Mouse (Mus musculus): ENCODE measurements at regions not wholly inside any gene's neighbourhood (a gene's known extent, or its start where the extent isn't known, plus 50 kb on each side); places are given as distances from the start of the nearest gene placed in this dataset.
A peak's percentile ranks its signal among the peaks of the same experiment; 100 is the strongest.
"Not testable (repeated sequence)": the region's sequence is repeated elsewhere in the genome, so short reads cannot be mapped to it uniquely, and the experiment has no call there.

GRCm38 (mm10) chr15:90397691-90398377 is 173.7 kb downstream of the Alg10b start:
- no peak overlapping the region for H3K9ac ChIP-seq (ENCODE audit: insufficient read depth, low read depth, low read length, poor library complexity, severe bottlenecking)
- in situ Hi-C loops (cut with MboI; ENCODE audit: low sequenced_read_pairs in 2 of 2, unreplicated experiment in 2 of 2): no loop called here
- no peaks in the 10 kb centered on the region for H3K9me3 ChIP-seq (ENCODE audit: control insufficient read depth, insufficient read depth, low read depth, low read length)
- TF ChIP-seq CHD2 (IDR thresholded peaks at IDR 0.05; ENCODE audit: low read depth, low read length) (no peak), MAFK (IDR thresholded peaks at IDR 0.05; ENCODE audit: insufficient read depth, low read depth, low read length) (no peak), ZNF384 (IDR thresholded peaks at IDR 0.05; ENCODE audit: low read depth, low read length) (no peak), HCFC1 (IDR thresholded peaks at IDR 0.05; ENCODE audit: borderline replicate concordance, insufficient read depth, low read length) (no peak), ZC3H11A (IDR thresholded peaks at IDR 0.05; ENCODE audit: borderline replicate concordance, low read depth, low read length) (no peak)
- H3K4me3 ChIP-seq (ENCODE audit: insufficient read depth in 1 of 2, low read depth in 1 of 2, low read length in 2 of 2, poor library complexity in 1 of 2, severe bottlenecking in 1 of 2): no peak overlapping the region
- H3K4me1 ChIP-seq (ENCODE audit: control insufficient read depth in 2 of 2, insufficient read depth in 2 of 2, low read length in 2 of 2, poor library complexity in 1 of 2): no peaks in the 10 kb centered on the region
- no peak for DNase-seq (ENCODE audit: low read depth, low spot score)
- no peak overlapping the region for H3K27ac ChIP-seq (ENCODE audit: insufficient read depth, low read depth, low read length, poor library complexity, severe bottlenecking)
- no peaks in the 10 kb centered on the region for H3K36me3 ChIP-seq (ENCODE audit: control insufficient read depth, insufficient read depth, low read length, poor library complexity, severe bottlenecking)

GRCm38 (mm10) chr15:90400326-90401280 is 176.5 kb downstream of the Alg10b start:
- TF ChIP-seq MAFK (IDR thresholded peaks at IDR 0.05; ENCODE audit: insufficient read depth, low read depth, low read length): peak; percentile 40; the same call in 1 of the 2 replicates
- no peak for TF ChIP-seq CHD2 (IDR thresholded peaks at IDR 0.05; ENCODE audit: low read depth, low read length)
- DNase-seq (ENCODE audit: low read depth, low spot score): no peak
- Histone ChIP-seq H3K9ac (ENCODE audit: insufficient read depth, low read depth, low read length, poor library complexity, severe bottlenecking) (no peak overlapping the region), H3K4me1 (ENCODE audit: control insufficient read depth in 2 of 2, insufficient read depth in 2 of 2, low read length in 2 of 2, poor library complexity in 1 of 2) (no peaks in the 10 kb centered on the region), H3K4me3 (ENCODE audit: insufficient read depth in 1 of 2, low read depth in 1 of 2, low read length in 2 of 2, poor library complexity in 1 of 2, severe bottlenecking in 1 of 2) (no peak overlapping the region), H3K9me3 (ENCODE audit: control insufficient read depth, insufficient read depth, low read depth, low read length) (no peaks in the 10 kb centered on the region), H3K27ac (ENCODE audit: insufficient read depth, low read depth, low read length, poor library complexity, severe bottlenecking) (no peak overlapping the region), H3K36me3 (ENCODE audit: control insufficient read depth, insufficient read depth, low read length, poor library complexity, severe bottlenecking) (no peaks in the 10 kb centered on the region)
- in situ Hi-C loops (cut with MboI; ENCODE audit: low sequenced_read_pairs in 2 of 2, unreplicated experiment in 2 of 2): no loop called here

- Histone ChIP-seq H3K27ac (ENCODE audit: insufficient read depth, low read depth, low read length, poor library complexity, severe bottlenecking) (no peak overlapping the region), H3K9me3 (ENCODE audit: control insufficient read depth, insufficient read depth, low read depth, low read length) (no peaks in the 10 kb centered on the region), H3K4me1 (ENCODE audit: control insufficient read depth in 2 of 2, insufficient read depth in 2 of 2, low read length in 2 of 2, poor library complexity in 1 of 2) (no peaks in the 10 kb centered on the region), H3K36me3 (ENCODE audit: control insufficient read depth, insufficient read depth, low read length, poor library complexity, severe bottlenecking) (no peaks in the 10 kb centered on the region), H3K4me3 (ENCODE audit: insufficient read depth in 1 of 2, low read depth in 1 of 2, low read length in 2 of 2, poor library complexity in 1 of 2, severe bottlenecking in 1 of 2) (no peak overlapping the region), H3K9ac (ENCODE audit: insufficient read depth, low read depth, low read length, poor library complexity, severe bottlenecking) (no peak overlapping the region)
- no peak for DNase-seq (ENCODE audit: low read depth, low spot score)
- in situ Hi-C loops (cut with MboI; ENCODE audit: low sequenced_read_pairs in 2 of 2, unreplicated experiment in 2 of 2): no loop called here
- TF ChIP-seq CHD2 (IDR thresholded peaks at IDR 0.05; ENCODE audit: low read depth, low read length) (no peak), ZNF384 (IDR thresholded peaks at IDR 0.05; ENCODE audit: low read depth, low read length) (no peak), HCFC1 (IDR thresholded peaks at IDR 0.05; ENCODE audit: borderline replicate concordance, insufficient read depth, low read length) (no peak), MAFK (IDR thresholded peaks at IDR 0.05; ENCODE audit: insufficient read depth, low read depth, low read length) (no peak), ZC3H11A (IDR thresholded peaks at IDR 0.05; ENCODE audit: borderline replicate concordance, low read depth, low read length) (no peak)
Observed at GRCm38 (mm10) chr15:90420776-90421175, 196.7 kb downstream of the Alg10b start.

GRCm38 (mm10) chr15:90422122-90422614 is 198.1 kb downstream of the Alg10b start:
- Histone ChIP-seq H3K4me3 (ENCODE audit: insufficient read depth in 1 of 2, low read depth in 1 of 2, low read length in 2 of 2, poor library complexity in 1 of 2, severe bottlenecking in 1 of 2) (no peak overlapping the region), H3K36me3 (ENCODE audit: control insufficient read depth, insufficient read depth, low read length, poor library complexity, severe bottlenecking) (no peaks in the 10 kb centered on the region), H3K27ac (ENCODE audit: insufficient read depth, low read depth, low read length, poor library complexity, severe bottlenecking) (no peak overlapping the region), H3K9ac (ENCODE audit: insufficient read depth, low read depth, low read length, poor library complexity, severe bottlenecking) (no peak overlapping the region), H3K4me1 (ENCODE audit: control insufficient read depth in 2 of 2, insufficient read depth in 2 of 2, low read length in 2 of 2, poor library complexity in 1 of 2) (no peaks in the 10 kb centered on the region), H3K9me3 (ENCODE audit: control insufficient read depth, insufficient read depth, low read depth, low read length) (no peaks in the 10 kb centered on the region)
- TF ChIP-seq CHD2 (IDR thresholded peaks at IDR 0.05; ENCODE audit: low read depth, low read length) (no peak), ZNF384 (IDR thresholded peaks at IDR 0.05; ENCODE audit: low read depth, low read length) (no peak), ZC3H11A (IDR thresholded peaks at IDR 0.05; ENCODE audit: borderline replicate concordance, low read depth, low read length) (no peak), MAFK (IDR thresholded peaks at IDR 0.05; ENCODE audit: insufficient read depth, low read depth, low read length) (no peak)
- in situ Hi-C loops (cut with MboI; ENCODE audit: low sequenced_read_pairs in 2 of 2, unreplicated experiment in 2 of 2): no loop called here
- no peak for DNase-seq (ENCODE audit: low read depth, low spot score)

- H3K36me3 ChIP-seq (ENCODE audit: control insufficient read depth, insufficient read depth, low read length, poor library complexity, severe bottlenecking); DNase-seq (ENCODE audit: low read depth, low spot score); H3K27ac ChIP-seq (ENCODE audit: insufficient read depth, low read depth, low read length, poor library complexity, severe bottlenecking); in situ Hi-C loops (cut with MboI; ENCODE audit: low sequenced_read_pairs in 2 of 2, unreplicated experiment in 2 of 2); H3K9me3 ChIP-seq (ENCODE audit: control insufficient read depth, insufficient read depth, low read depth, low read length); H3K4me3 ChIP-seq (ENCODE audit: insufficient read depth in 1 of 2, low read depth in 1 of 2, low read length in 2 of 2, poor library complexity in 1 of 2, severe bottlenecking in 1 of 2); H3K4me1 ChIP-seq (ENCODE audit: control insufficient read depth in 2 of 2, insufficient read depth in 2 of 2, low read length in 2 of 2, poor library complexity in 1 of 2); H3K9ac ChIP-seq (ENCODE audit: insufficient read depth, low read depth, low read length, poor library complexity, severe bottlenecking): not testable (repeated sequence)
Observed at GRCm38 (mm10) chr15:90431048-90431447, 206.9 kb downstream of the Alg10b start.
